Mouse (Mus musculus): ENCODE measurements at regions not wholly inside any gene's neighbourhood (a gene's known extent, or its start where the extent isn't known, plus 50 kb on each side); places are given as distances from the start of the nearest gene placed in this dataset.

- no peak overlapping the region for H3K27ac ChIP-seq (ENCODE audit: low read length)
- TF ChIP-seq EP300 (IDR thresholded peaks at IDR 0.05) (no peak), CTCF (IDR thresholded peaks at IDR 0.05) (no peak)
- no peaks in the 10 kb centered on the region for H3K4me1 ChIP-seq (ENCODE audit: insufficient read depth, low read depth, low read length)
- H3K4me2 ChIP-seq (replicated peaks; ENCODE audit: low read depth, low read length): no peak overlapping the region
- H3K27me3 ChIP-seq (replicated peaks; ENCODE audit: insufficient read depth, low read length): no peaks in the 10 kb centered on the region
- no peaks in the 10 kb centered on the region for H3K9me3 ChIP-seq (ENCODE audit: low read length)
- no peak overlapping the region for H3K4me3 ChIP-seq (ENCODE audit: low read depth, low read length)
- no peak for DNase-seq (ENCODE audit: low spot score)
- H3K9ac ChIP-seq (replicated peaks; ENCODE audit: low read depth): no peak overlapping the region
- no peak for ATAC-seq
- WGBS: 83% methylated on average over 6 of the region's 6 CpGs
- H3K36me3 ChIP-seq (ENCODE audit: insufficient read depth, low read length): no peaks in the 10 kb centered on the region
Observed at GRCm38 (mm10) chr2:131674872-131675271, 112.8 kb upstream of the Adra1d start.

GRCm38 (mm10) chr2:131673351-131673750 lies 111.3 kb upstream of the Adra1d start:
- no peak overlapping the region for H3K4me3 ChIP-seq (ENCODE audit: low read depth, low read length)
- no peak for ATAC-seq
- H3K9me3 ChIP-seq (ENCODE audit: low read length): no peaks in the 10 kb centered on the region
- TF ChIP-seq EP300 (IDR thresholded peaks at IDR 0.05) (no peak), CTCF (IDR thresholded peaks at IDR 0.05) (no peak)
- 67% methylated on average over 3 of the region's 3 CpGs for WGBS
- no peak for DNase-seq (ENCODE audit: low spot score)
- H3K27ac ChIP-seq (ENCODE audit: low read length): no peak overlapping the region
- H3K9ac ChIP-seq (replicated peaks; ENCODE audit: low read depth): no peak overlapping the region
- H3K4me1 ChIP-seq (ENCODE audit: insufficient read depth, low read depth, low read length): no peaks in the 10 kb centered on the region
- no peaks in the 10 kb centered on the region for H3K27me3 ChIP-seq (replicated peaks; ENCODE audit: insufficient read depth, low read length)
- H3K36me3 ChIP-seq (ENCODE audit: insufficient read depth, low read length): no peaks in the 10 kb centered on the region
- H3K4me2 ChIP-seq (replicated peaks; ENCODE audit: low read depth, low read length): no peak overlapping the region

GRCm38 (mm10) chr2:131672646-131673045 lies 110.6 kb upstream of the Adra1d start:
- TF ChIP-seq EP300 (IDR thresholded peaks at IDR 0.05) (no peak), CTCF (IDR thresholded peaks at IDR 0.05) (no peak)
- DNase-seq (ENCODE audit: low spot score): no peak
- H3K9me3 ChIP-seq (ENCODE audit: low read length): no peaks in the 10 kb centered on the region
- 92% methylated on average over 1 of the region's 1 CpGs for WGBS
- H3K27ac ChIP-seq (ENCODE audit: low read length): no peak overlapping the region
- no peak overlapping the region for H3K4me2 ChIP-seq (replicated peaks; ENCODE audit: low read depth, low read length)
- H3K4me3 ChIP-seq (ENCODE audit: low read depth, low read length): no peak overlapping the region
- H3K4me1 ChIP-seq (ENCODE audit: insufficient read depth, low read depth, low read length): no peaks in the 10 kb centered on the region
- H3K9ac ChIP-seq (replicated peaks; ENCODE audit: low read depth): no peak overlapping the region
- no peak for ATAC-seq
- H3K27me3 ChIP-seq (replicated peaks; ENCODE audit: insufficient read depth, low read length): no peaks in the 10 kb centered on the region
- no peaks in the 10 kb centered on the region for H3K36me3 ChIP-seq (ENCODE audit: insufficient read depth, low read length)

- TF ChIP-seq EP300 (IDR thresholded peaks at IDR 0.05) (no peak), CTCF (IDR thresholded peaks at IDR 0.05) (no peak)
- Histone ChIP-seq H3K36me3 (ENCODE audit: insufficient read depth, low read length) (no peaks in the 10 kb centered on the region), H3K27ac (ENCODE audit: low read length) (no peak overlapping the region), H3K4me2 (replicated peaks; ENCODE audit: low read depth, low read length) (no peak overlapping the region), H3K9ac (replicated peaks; ENCODE audit: low read depth) (no peak overlapping the region), H3K4me1 (ENCODE audit: insufficient read depth, low read depth, low read length) (no peaks in the 10 kb centered on the region), H3K4me3 (ENCODE audit: low read depth, low read length) (no peak overlapping the region), H3K27me3 (replicated peaks; ENCODE audit: insufficient read depth, low read length) (no peaks in the 10 kb centered on the region), H3K9me3 (ENCODE audit: low read length) (no peaks in the 10 kb centered on the region)
- no peak for DNase-seq (ENCODE audit: low spot score)
- no peak for ATAC-seq
- 38% methylated on average over 1 of the region's 1 CpGs for WGBS
Observed at GRCm38 (mm10) chr2:131672223-131672622, 110.1 kb upstream of the Adra1d start.

GRCm38 (mm10) chr2:131670876-131671275 lies 108.8 kb upstream of the Adra1d start:
- TF ChIP-seq EP300 (IDR thresholded peaks at IDR 0.05) (no peak), CTCF (IDR thresholded peaks at IDR 0.05) (no peak)
- no peaks in the 10 kb centered on the region for H3K27me3 ChIP-seq (replicated peaks; ENCODE audit: insufficient read depth, low read length)
- no peak overlapping the region for H3K4me2 ChIP-seq (replicated peaks; ENCODE audit: low read depth, low read length)
- no peak overlapping the region for H3K9ac ChIP-seq (replicated peaks; ENCODE audit: low read depth)
- H3K36me3 ChIP-seq (ENCODE audit: insufficient read depth, low read length): no peaks in the 10 kb centered on the region
- H3K4me3 ChIP-seq (ENCODE audit: low read depth, low read length): no peak overlapping the region
- no peaks in the 10 kb centered on the region for H3K4me1 ChIP-seq (ENCODE audit: insufficient read depth, low read depth, low read length)
- ATAC-seq (no peak), DNase-seq (ENCODE audit: low spot score) (no peak)
- H3K9me3 ChIP-seq (ENCODE audit: low read length): no peaks in the 10 kb centered on the region
- no peak overlapping the region for H3K27ac ChIP-seq (ENCODE audit: low read length)

GRCm38 (mm10) chr2:131667874-131668273 lies 105.8 kb upstream of the Adra1d start:
- H3K9ac ChIP-seq (replicated peaks; ENCODE audit: low read depth): no peak overlapping the region
- ATAC-seq (no peak), DNase-seq (ENCODE audit: low spot score) (no peak)
- H3K36me3 ChIP-seq (ENCODE audit: insufficient read depth, low read length): no peaks in the 10 kb centered on the region
- no peak overlapping the region for H3K4me3 ChIP-seq (ENCODE audit: low read depth, low read length)
- H3K4me2 ChIP-seq (replicated peaks; ENCODE audit: low read depth, low read length): no peak overlapping the region
- WGBS: 77% methylated on average over 2 of the region's 2 CpGs
- no peaks in the 10 kb centered on the region for H3K4me1 ChIP-seq (ENCODE audit: insufficient read depth, low read depth, low read length)
- TF ChIP-seq EP300 (IDR thresholded peaks at IDR 0.05) (no peak), CTCF (IDR thresholded peaks at IDR 0.05) (no peak)
- H3K9me3 ChIP-seq (ENCODE audit: low read length): no peaks in the 10 kb centered on the region
- no peaks in the 10 kb centered on the region for H3K27me3 ChIP-seq (replicated peaks; ENCODE audit: insufficient read depth, low read length)
- no peak overlapping the region for H3K27ac ChIP-seq (ENCODE audit: low read length)

GRCm38 (mm10) chr2:131666841-131667364 lies 104.8 kb upstream of the Adra1d start:
- H3K4me1 ChIP-seq (ENCODE audit: insufficient read depth, low read depth, low read length): no peaks in the 10 kb centered on the region
- H3K27me3 ChIP-seq (replicated peaks; ENCODE audit: insufficient read depth, low read length): no peaks in the 10 kb centered on the region
- no peaks in the 10 kb centered on the region for H3K9me3 ChIP-seq (ENCODE audit: low read length)
- no peak for ATAC-seq
- TF ChIP-seq EP300 (IDR thresholded peaks at IDR 0.05) (no peak), CTCF (IDR thresholded peaks at IDR 0.05) (no peak)
- WGBS: 83% methylated on average over 3 of the region's 3 CpGs
- H3K4me2 ChIP-seq (replicated peaks; ENCODE audit: low read depth, low read length): no peak overlapping the region
- no peaks in the 10 kb centered on the region for H3K36me3 ChIP-seq (ENCODE audit: insufficient read depth, low read length)
- H3K27ac ChIP-seq (ENCODE audit: low read length): no peak overlapping the region
- H3K9ac ChIP-seq (replicated peaks; ENCODE audit: low read depth): no peak overlapping the region
- H3K4me3 ChIP-seq (ENCODE audit: low read depth, low read length): no peak overlapping the region
- DNase-seq (ENCODE audit: low spot score): no peak

All from lung, postnatal 0 days (tissue).